Mouse (Mus musculus) lung, postnatal 0 days (tissue): ENCODE measurements around the gene Sfmbt1.

ENCODE experiments used
- CTCF ChIP-seq: IDR thresholded peaks from 2 replicates; pipeline ENCODE4 v1.5.1; 2016; ENCODE audit warnings: antibody characterized with exemption, mild to moderate bottlenecking
- EP300 ChIP-seq: IDR thresholded peaks from 2 replicates; pipeline ENCODE4 v1.6.1; 2016; ENCODE audit warnings: antibody characterized with exemption, mild to moderate bottlenecking, control low read depth

DNA sequence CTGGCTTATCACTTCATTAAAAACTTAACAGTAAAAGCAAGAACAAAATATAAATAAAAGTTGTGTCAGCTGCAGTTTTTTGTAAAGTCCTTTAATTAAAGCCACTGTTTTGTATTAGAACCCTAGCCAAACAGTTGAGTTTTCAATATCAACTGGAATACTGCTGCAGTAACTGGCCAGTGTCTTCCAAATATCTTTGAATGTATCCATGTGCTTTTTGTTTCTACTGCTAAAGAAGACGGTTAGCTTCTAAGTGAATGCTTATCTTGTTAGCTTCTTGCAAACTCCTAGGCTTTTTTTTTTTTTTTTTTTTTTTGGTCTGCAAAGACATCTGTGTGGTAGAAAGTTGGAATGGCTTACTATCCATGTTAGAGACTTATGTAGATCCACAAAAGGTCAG is 4.9 kb downstream of the Sfmbt1 start:
- no peak for TF ChIP-seq CTCF
- TF ChIP-seq EP300 = no peak
